Mouse (Mus musculus): ENCODE measurements around the gene Sept14. TPM values are rescaled to one million over a fixed set of nuclear protein-coding genes. Genes with fewer than 3 reads are reported as not detected.
"Not testable (repeated sequence)": the region's sequence is repeated elsewhere in the genome, so short reads cannot be mapped to it uniquely, and the experiment has no call there.

Sept14 gene
- polyA plus RNA-seq, 1 experiment from 2014 or later = not detected

DNA sequence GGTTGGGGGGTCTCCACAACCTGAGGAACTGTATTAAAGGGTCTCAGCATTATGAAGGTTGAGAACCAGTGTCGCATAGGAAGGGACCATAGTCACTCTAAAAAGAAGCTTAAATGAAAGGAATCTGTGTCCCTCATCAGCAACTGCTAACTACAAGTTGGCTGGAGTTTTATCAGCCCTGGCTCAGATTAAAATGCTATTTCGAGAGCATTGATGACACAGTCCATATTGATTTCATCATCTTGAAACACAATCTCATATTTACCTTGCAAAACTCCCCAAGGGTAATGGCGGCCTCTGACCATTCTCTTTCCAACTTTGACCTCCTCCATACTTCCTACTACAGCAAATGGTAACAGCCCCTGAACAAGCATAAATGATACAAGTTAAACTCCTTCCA lies 17.8 kb downstream of the Sept14 start:
- WGBS = 73% methylated on average over 3 of the region's 3 CpGs
- H3K27ac ChIP-seq (ENCODE audit: low read length) = no peak overlapping the region

DNA sequence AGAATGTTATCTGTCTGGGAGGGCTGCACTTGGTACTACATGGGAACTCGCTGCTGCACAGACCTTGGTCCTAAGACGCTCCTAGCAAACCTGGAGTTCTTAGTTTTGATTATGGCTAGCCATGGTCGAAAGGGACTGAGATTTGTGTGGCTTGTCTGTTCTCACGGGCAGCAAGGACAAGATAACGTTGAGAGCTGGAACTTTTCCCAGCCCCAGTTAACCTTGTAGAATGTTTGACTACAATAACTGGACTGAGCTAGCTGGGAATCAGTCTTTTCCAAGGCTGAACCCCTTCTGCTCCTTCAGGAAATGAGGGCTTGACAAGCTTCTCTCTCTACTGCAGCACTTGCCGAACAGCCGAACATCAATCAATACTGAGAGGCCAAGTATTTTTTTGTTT lies 20.7 kb downstream of the Sept14 start:
- no peak overlapping the region for H3K27ac ChIP-seq (ENCODE audit: low read length)
- no peaks in the 10 kb centered on the region for H3K9me3 ChIP-seq (ENCODE audit: control insufficient read depth, low read length)
- WGBS = 82% methylated on average over 7 of the region's 7 CpGs
- no peak overlapping the region for H3K9ac ChIP-seq (ENCODE audit: low read depth, low read length)
- H3K4me3 ChIP-seq (ENCODE audit: low read length) = no peak overlapping the region
- no peak overlapping the region for H3K4me2 ChIP-seq (ENCODE audit: low read depth, low read length)
- ATAC-seq = no peak
- no peaks in the 10 kb centered on the region for H3K4me1 ChIP-seq (ENCODE audit: control insufficient read depth, insufficient read depth, low read length)
- H3K27me3 ChIP-seq (replicated peaks; ENCODE audit: control insufficient read depth, insufficient read depth, low read length) = no peaks in the 10 kb centered on the region
- no peaks in the 10 kb centered on the region for H3K36me3 ChIP-seq (ENCODE audit: control insufficient read depth, insufficient read depth, low read length)

More for the DNA sequence above, 17.8 kb downstream of the Sept14 start:
- H3K4me3 ChIP-seq (ENCODE audit: low read length) = no peak overlapping the region
- no peak overlapping the region for H3K9ac ChIP-seq (ENCODE audit: low read depth, low read length)
- ATAC-seq = no peak
- no peak overlapping the region for H3K4me2 ChIP-seq (ENCODE audit: low read depth, low read length)
- H3K36me3 ChIP-seq (ENCODE audit: control insufficient read depth, insufficient read depth, low read length) = no peaks in the 10 kb centered on the region
- no peaks in the 10 kb centered on the region for H3K27me3 ChIP-seq (replicated peaks; ENCODE audit: control insufficient read depth, insufficient read depth, low read length)
- no peaks in the 10 kb centered on the region for H3K9me3 ChIP-seq (ENCODE audit: control insufficient read depth, low read length)
- no peaks in the 10 kb centered on the region for H3K4me1 ChIP-seq (ENCODE audit: control insufficient read depth, insufficient read depth, low read length)

DNA sequence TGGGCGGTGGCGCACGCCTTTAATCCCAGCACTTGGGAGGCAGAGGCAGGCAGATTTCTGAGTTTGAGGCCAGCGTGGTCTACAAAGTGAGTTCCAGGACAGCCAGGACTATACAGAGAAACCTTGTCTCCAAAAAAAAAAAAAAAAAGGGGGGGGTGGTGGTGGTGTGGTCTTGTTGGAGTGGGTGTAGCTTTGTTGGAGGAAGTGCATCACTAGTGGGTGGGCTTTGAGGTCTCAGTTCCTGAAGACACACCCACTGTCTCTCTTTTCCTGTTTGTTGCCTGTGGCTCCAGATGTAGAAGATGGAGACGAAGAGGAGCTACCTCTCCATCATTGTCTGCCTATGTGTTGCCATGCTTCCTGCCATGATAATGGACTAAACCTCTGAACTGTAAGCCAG lies 23.2 kb downstream of the Sept14 start:
- H3K4me2 ChIP-seq (ENCODE audit: low read depth, low read length); H3K9me3 ChIP-seq (ENCODE audit: control insufficient read depth, low read length); H3K4me3 ChIP-seq (ENCODE audit: low read length); H3K27ac ChIP-seq (ENCODE audit: low read length); H3K4me1 ChIP-seq (ENCODE audit: control insufficient read depth, insufficient read depth, low read length); ATAC-seq; H3K36me3 ChIP-seq (ENCODE audit: control insufficient read depth, insufficient read depth, low read length); H3K9ac ChIP-seq (ENCODE audit: low read depth, low read length); H3K27me3 ChIP-seq (replicated peaks; ENCODE audit: control insufficient read depth, insufficient read depth, low read length): not testable (repeated sequence)
- WGBS = 92% methylated on average over 5 of the region's 5 CpGs

DNA sequence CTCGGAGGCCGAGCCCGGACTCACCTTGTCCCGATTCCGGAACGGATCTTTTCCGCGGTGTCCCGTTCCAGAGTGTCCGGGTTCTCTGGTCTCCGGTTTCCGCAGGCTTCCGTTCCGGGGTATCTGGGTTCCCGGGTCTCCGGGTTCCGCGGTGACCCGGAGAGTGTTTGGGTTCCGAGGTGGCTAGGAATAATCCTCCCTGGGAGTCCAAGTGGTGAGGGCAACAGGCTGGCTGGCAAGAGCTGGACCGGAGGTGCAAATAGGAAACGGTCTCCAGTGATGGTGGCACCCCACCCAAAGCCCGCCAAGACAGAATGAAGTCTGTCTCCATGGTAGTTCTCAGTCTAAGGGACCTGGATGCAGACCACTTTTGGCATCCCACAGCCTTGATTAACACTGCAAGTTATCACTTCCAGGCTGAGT lies 38.3 kb downstream of the Sept14 start, which contains the start of gene Zfp11:
Gene Zfp11 (minus strand): TSS at position 64 of the 423 bp plus-strand sequence.
- Histone ChIP-seq H3K4me3 (ENCODE audit: low read length) (peak within 1 kb of the TSS; percentile 81), H3K4me2 (ENCODE audit: low read depth, low read length) (peak within 1 kb of the TSS; percentile 81), H3K9me3 (ENCODE audit: control insufficient read depth, low read length) (no peaks in the 10 kb centered on the region), H3K27me3 (replicated peaks; ENCODE audit: control insufficient read depth, insufficient read depth, low read length) (no peaks in the 10 kb centered on the region), H3K36me3 (ENCODE audit: control insufficient read depth, insufficient read depth, low read length) (no peaks in the 10 kb centered on the region), H3K4me1 (ENCODE audit: control insufficient read depth, insufficient read depth, low read length) (peaks cover 8% of the 10 kb centered on the region; the same call in 1 of the 2 replicates), H3K9ac (ENCODE audit: low read depth, low read length) (peak within 1 kb of the TSS; percentile 94), H3K27ac (ENCODE audit: low read length) (no peak within 1 kb of the TSS)
- WGBS = under 1% methylated on average over 23 of the region's 23 CpGs
- ATAC-seq = peak; percentile 88

DNA sequence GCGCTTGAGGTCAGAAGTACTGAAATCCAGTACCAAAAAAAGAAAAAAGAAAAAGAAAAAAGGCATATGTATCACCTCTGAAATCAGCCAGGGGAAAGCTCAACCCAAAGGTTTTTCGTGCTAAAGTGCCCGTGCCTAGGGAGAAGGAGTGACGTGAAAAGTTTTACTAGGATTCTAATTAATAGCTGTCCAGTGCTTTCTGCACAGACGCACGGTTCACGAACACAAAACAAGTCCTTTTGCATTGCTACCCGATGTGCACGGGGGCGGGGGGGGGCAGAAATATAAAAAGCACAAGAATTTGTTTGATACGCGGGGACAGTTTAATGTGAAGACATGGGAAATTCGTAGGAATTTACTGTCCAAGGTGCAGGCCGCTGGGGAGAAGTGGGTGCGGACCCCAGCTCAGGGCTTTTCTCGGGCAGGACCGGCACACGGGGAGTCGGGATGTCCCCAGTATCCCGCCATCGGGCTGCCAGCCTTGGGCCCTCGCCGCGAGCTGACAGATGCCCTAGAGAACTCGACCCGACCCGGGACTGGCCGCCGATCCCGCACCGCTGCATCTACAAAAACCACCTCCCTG lies 38.8 kb downstream of the Sept14 start:
- no peaks in the 10 kb centered on the region for H3K9me3 ChIP-seq (ENCODE audit: control insufficient read depth, low read length)
- H3K27ac ChIP-seq (ENCODE audit: low read length) = no peak overlapping the region
- H3K4me2 ChIP-seq (ENCODE audit: low read depth, low read length) = peak overlapping the region; percentile 81
- H3K4me3 ChIP-seq (ENCODE audit: low read length) = peak overlapping the region; percentile 81
- peaks cover 8% of the 10 kb centered on the region; the same call in 1 of the 2 replicates for H3K4me1 ChIP-seq (ENCODE audit: control insufficient read depth, insufficient read depth, low read length)
- H3K9ac ChIP-seq (ENCODE audit: low read depth, low read length) = peak overlapping the region; percentile 94
- no peaks in the 10 kb centered on the region for H3K36me3 ChIP-seq (ENCODE audit: control insufficient read depth, insufficient read depth, low read length)
- under 1% methylated on average over 31 of the region's 31 CpGs for WGBS
- H3K27me3 ChIP-seq (replicated peaks; ENCODE audit: control insufficient read depth, insufficient read depth, low read length) = no peaks in the 10 kb centered on the region
- ATAC-seq = peak; percentile 83

DNA sequence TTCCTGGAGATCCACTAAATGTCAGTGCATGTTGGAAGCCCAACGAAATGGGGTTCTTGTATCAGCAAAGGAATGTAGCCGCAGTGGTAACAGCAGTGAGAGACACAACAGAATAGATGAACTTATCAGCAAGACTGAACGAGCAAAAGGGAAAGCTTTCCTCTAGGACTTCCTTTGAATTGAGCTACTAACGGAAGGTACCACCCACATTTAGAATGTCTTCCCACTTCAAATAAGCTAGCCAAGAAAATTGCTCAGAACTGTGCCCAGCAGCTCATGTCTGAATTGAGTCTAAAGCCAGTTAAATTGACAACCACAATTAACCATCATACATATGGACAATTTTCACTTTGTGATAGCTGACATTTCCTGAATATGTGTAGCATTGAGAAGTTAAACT lies 40.5 kb downstream of the Sept14 start:
- Histone ChIP-seq H3K36me3 (ENCODE audit: control insufficient read depth, insufficient read depth, low read length) (no peaks in the 10 kb centered on the region), H3K9me3 (ENCODE audit: control insufficient read depth, low read length) (no peaks in the 10 kb centered on the region), H3K4me2 (ENCODE audit: low read depth, low read length) (no peak overlapping the region), H3K27me3 (replicated peaks; ENCODE audit: control insufficient read depth, insufficient read depth, low read length) (no peaks in the 10 kb centered on the region), H3K4me1 (ENCODE audit: control insufficient read depth, insufficient read depth, low read length) (peaks cover 8% of the 10 kb centered on the region; the same call in 1 of the 2 replicates), H3K9ac (ENCODE audit: low read depth, low read length) (no peak overlapping the region), H3K4me3 (ENCODE audit: low read length) (no peak overlapping the region), H3K27ac (ENCODE audit: low read length) (no peak overlapping the region)
- 85% methylated on average over 4 of the region's 4 CpGs for WGBS
- no peak for ATAC-seq

DNA sequence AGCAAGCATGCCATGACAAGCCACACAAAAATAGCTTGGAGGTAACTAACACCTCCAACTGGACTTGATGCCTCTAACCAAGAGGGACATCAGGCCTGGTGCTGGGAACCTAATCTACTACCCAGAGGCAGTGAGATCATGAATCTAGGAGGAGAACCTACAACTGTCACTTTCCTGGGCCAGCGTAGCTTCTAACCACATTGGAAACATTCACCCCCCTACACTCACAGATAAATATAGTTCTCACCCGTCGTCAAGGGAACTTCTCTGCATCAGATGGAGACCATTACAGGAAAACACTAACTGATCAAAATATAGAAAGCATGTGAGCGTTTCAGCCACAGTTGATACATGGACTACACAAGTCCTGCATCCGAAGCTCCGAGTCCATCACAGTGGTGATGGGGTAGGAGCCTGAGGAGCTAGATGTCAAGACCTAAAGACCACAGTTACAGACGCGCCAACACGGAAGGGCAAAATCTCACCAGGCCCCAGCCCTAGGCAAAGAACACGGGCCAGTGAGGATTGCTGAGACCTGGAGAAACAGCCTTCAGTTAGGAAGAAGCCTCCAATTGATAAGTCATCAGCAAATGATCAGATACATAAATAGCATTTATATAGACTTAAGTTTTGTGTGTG lies 41.9 kb downstream of the Sept14 start:
- WGBS = 95% methylated on average over 10 of the region's 10 CpGs
- H3K27ac ChIP-seq (ENCODE audit: low read length) = no peak overlapping the region
- H3K4me3 ChIP-seq (ENCODE audit: low read length) = no peak overlapping the region
- ATAC-seq = no peak
- no peaks in the 10 kb centered on the region for H3K27me3 ChIP-seq (replicated peaks; ENCODE audit: control insufficient read depth, insufficient read depth, low read length)
- peaks cover 8% of the 10 kb centered on the region; the same call in 1 of the 2 replicates for H3K4me1 ChIP-seq (ENCODE audit: control insufficient read depth, insufficient read depth, low read length)
- no peaks in the 10 kb centered on the region for H3K36me3 ChIP-seq (ENCODE audit: control insufficient read depth, insufficient read depth, low read length)
- no peak overlapping the region for H3K4me2 ChIP-seq (ENCODE audit: low read depth, low read length)
- H3K9me3 ChIP-seq (ENCODE audit: control insufficient read depth, low read length) = no peaks in the 10 kb centered on the region
- no peak overlapping the region for H3K9ac ChIP-seq (ENCODE audit: low read depth, low read length)

DNA sequence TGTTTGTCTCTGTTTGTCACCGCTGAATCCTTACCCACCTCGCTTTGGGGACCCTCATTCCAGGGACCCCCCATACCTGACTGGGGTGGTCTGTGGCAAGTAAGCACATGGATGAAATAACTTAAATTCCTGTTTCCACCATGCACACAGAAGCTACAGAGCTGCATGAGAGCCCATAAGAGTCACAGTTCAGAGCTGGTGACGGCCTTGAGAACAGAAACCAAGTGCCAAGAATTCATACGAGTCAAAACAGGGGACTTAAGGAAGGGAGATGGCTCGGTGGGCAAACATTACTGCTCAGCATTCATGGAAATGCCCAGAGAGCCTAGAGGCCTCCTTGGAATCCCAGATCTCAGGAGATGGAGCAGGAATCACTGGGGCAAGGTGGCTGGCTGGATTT lies 44.2 kb downstream of the Sept14 start:
- peaks cover 5% of the 10 kb centered on the region; the same call in 1 of the 2 replicates for H3K4me1 ChIP-seq (ENCODE audit: control insufficient read depth, insufficient read depth, low read length)
- H3K4me2 ChIP-seq (ENCODE audit: low read depth, low read length) = no peak overlapping the region
- no peak overlapping the region for H3K9ac ChIP-seq (ENCODE audit: low read depth, low read length)
- no peak overlapping the region for H3K27ac ChIP-seq (ENCODE audit: low read length)
- no peak for ATAC-seq
- H3K36me3 ChIP-seq (ENCODE audit: control insufficient read depth, insufficient read depth, low read length) = no peaks in the 10 kb centered on the region
- H3K9me3 ChIP-seq (ENCODE audit: control insufficient read depth, low read length) = no peaks in the 10 kb centered on the region
- 88% methylated on average over 5 of the region's 5 CpGs for WGBS
- H3K27me3 ChIP-seq (replicated peaks; ENCODE audit: control insufficient read depth, insufficient read depth, low read length) = no peaks in the 10 kb centered on the region
- H3K4me3 ChIP-seq (ENCODE audit: low read length) = no peak overlapping the region

DNA sequence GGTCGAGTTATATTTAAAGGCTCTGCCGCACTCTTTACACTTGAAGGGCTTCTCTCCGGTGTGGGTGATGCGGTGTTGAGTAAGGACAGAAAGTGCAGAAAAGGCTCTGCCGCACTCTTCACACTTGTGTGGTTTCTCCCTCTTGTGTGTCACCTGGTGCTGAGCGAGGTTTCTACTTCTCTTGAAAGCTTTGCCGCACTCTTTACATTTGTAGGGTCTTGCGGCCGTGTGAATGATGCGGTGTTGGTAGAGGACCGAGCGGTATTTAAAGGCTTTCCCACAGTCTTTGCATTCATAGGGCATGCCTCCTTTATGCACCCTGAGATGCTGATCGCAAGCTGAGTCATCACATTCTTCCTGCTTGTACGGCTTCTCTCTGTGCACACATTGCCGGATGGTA lies 50.4 kb downstream of the Sept14 start:
- H3K4me3 ChIP-seq (ENCODE audit: low read length) = no peak overlapping the region
- no peak overlapping the region for H3K9ac ChIP-seq (ENCODE audit: low read depth, low read length)
- no peaks in the 10 kb centered on the region for H3K9me3 ChIP-seq (ENCODE audit: control insufficient read depth, low read length)
- WGBS = 93% methylated on average over 15 of the region's 15 CpGs
- ATAC-seq = no peak
- no peaks in the 10 kb centered on the region for H3K27me3 ChIP-seq (replicated peaks; ENCODE audit: control insufficient read depth, insufficient read depth, low read length)
- no peak overlapping the region for H3K4me2 ChIP-seq (ENCODE audit: low read depth, low read length)
- peaks cover 14% of the 10 kb centered on the region; the same call in 1 of the 2 replicates for H3K36me3 ChIP-seq (ENCODE audit: control insufficient read depth, insufficient read depth, low read length)
- H3K4me1 ChIP-seq (ENCODE audit: control insufficient read depth, insufficient read depth, low read length) = no peaks in the 10 kb centered on the region
- no peak overlapping the region for H3K27ac ChIP-seq (ENCODE audit: low read length)
